Mouse (Mus musculus): ENCODE data around the gene Btrc. TPM values are rescaled to one million over a fixed set of nuclear protein-coding genes. Genes with fewer than 3 reads are reported as not detected.
A peak's percentile ranks its signal among the peaks of the same experiment; 100 is the strongest.

The Btrc gene
- total and polyA plus RNA-seq, 3 experiments = 10.4 to 20.4 (median 19.6) TPM

- Histone ChIP-seq H3K79me2 (replicated peaks; ENCODE audit: control insufficient read depth, insufficient read depth, low read length) (no peaks in the 10 kb centered on the region), H3K4me1 (ENCODE audit: control insufficient read depth, insufficient read depth, low read length) (no peaks in the 10 kb centered on the region), H3K27ac (no peak overlapping the region), H3K9ac (ENCODE audit: low read depth, low read length) (no peak overlapping the region), H3K27me3 (ENCODE audit: control insufficient read depth, insufficient read depth, low read length) (no peaks in the 10 kb centered on the region), H3K4me3 (no peak overlapping the region), H3K36me3 (ENCODE audit: control insufficient read depth, insufficient read depth, low read length) (no peaks in the 10 kb centered on the region)
- DNase-seq = no peak
- WGBS = 87% methylated on average over 23 of the region's 23 CpGs
- TF ChIP-seq EP300 (IDR thresholded peaks at IDR 0.05; ENCODE audit: insufficient read depth, low read depth, low read length) (no peak), POLR2A (IDR thresholded peaks at IDR 0.05; ENCODE audit: insufficient read depth, low read depth, low read length) (no peak), CTCF (IDR thresholded peaks at IDR 0.05) (no peak)
- intact Hi-C loops (cut with DNase I) = loop anchor here (5.0 kb wide), 2 partner anchors 247 to 372 kb away; no protein-coding TSS in a partner anchor
These were observed 185.8 kb downstream of the Btrc start for GRCm38 (mm10) chr19:45549128-45549915.

DNA sequence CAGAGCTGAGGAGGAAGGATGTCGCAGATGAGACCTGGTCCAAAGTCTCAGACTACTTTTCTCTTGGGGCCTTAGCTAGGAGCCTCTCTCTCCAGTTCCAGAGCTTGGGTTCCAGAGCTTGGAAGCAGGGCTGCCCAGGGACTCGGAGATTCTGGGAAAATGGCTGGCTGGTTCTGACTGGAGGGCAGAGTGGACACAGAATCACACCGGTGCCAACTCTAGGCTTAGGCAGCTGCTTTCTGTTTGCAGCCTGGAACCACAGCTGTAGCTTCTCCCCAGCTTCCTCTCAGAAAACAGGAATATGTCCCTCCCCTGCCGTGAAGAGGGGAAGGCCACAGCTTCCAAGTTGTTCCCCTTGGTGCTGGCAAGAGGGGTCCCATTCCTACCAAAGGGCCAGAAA is 186.4 kb downstream of the Btrc start:
- no peaks in the 10 kb centered on the region for H3K4me1 ChIP-seq (ENCODE audit: control insufficient read depth, insufficient read depth, low read length)
- no peak overlapping the region for H3K9ac ChIP-seq (ENCODE audit: low read depth, low read length)
- WGBS = 68% methylated on average over 4 of the region's 4 CpGs
- intact Hi-C loops (cut with DNase I) = loop anchor here (5.0 kb wide), 2 partner anchors 248 to 373 kb away; no protein-coding TSS in a partner anchor
- H3K36me3 ChIP-seq (ENCODE audit: control insufficient read depth, insufficient read depth, low read length) = no peaks in the 10 kb centered on the region
- no peaks in the 10 kb centered on the region for H3K79me2 ChIP-seq (replicated peaks; ENCODE audit: control insufficient read depth, insufficient read depth, low read length)
- DNase-seq = no peak
- H3K4me3 ChIP-seq = no peak overlapping the region
- no peak overlapping the region for H3K27ac ChIP-seq
- no peak for TF ChIP-seq CTCF (IDR thresholded peaks at IDR 0.05)
- no peak for TF ChIP-seq POLR2A (IDR thresholded peaks at IDR 0.05; ENCODE audit: insufficient read depth, low read depth, low read length)
- no peak for TF ChIP-seq EP300 (IDR thresholded peaks at IDR 0.05; ENCODE audit: insufficient read depth, low read depth, low read length)
- H3K27me3 ChIP-seq (ENCODE audit: control insufficient read depth, insufficient read depth, low read length) = no peaks in the 10 kb centered on the region

- H3K79me2 ChIP-seq (replicated peaks; ENCODE audit: control insufficient read depth, insufficient read depth, low read length) = no peaks in the 10 kb centered on the region
- H3K27ac ChIP-seq = no peak overlapping the region
- no peak for DNase-seq
- H3K27me3 ChIP-seq (ENCODE audit: control insufficient read depth, insufficient read depth, low read length) = no peaks in the 10 kb centered on the region
- TF ChIP-seq CTCF (IDR thresholded peaks at IDR 0.05) (no peak), EP300 (IDR thresholded peaks at IDR 0.05; ENCODE audit: insufficient read depth, low read depth, low read length) (no peak), POLR2A (IDR thresholded peaks at IDR 0.05; ENCODE audit: insufficient read depth, low read depth, low read length) (no peak)
- no peaks in the 10 kb centered on the region for H3K36me3 ChIP-seq (ENCODE audit: control insufficient read depth, insufficient read depth, low read length)
- H3K4me3 ChIP-seq = no peak overlapping the region
- H3K9ac ChIP-seq (ENCODE audit: low read depth, low read length) = no peak overlapping the region
- 59% methylated on average over 6 of the region's 6 CpGs for WGBS
- H3K4me1 ChIP-seq (ENCODE audit: control insufficient read depth, insufficient read depth, low read length) = no peaks in the 10 kb centered on the region
- intact Hi-C loops (cut with DNase I) = no loop called here
These were observed 188.7 kb downstream of the Btrc start for GRCm38 (mm10) chr19:45552187-45552586.

DNA sequence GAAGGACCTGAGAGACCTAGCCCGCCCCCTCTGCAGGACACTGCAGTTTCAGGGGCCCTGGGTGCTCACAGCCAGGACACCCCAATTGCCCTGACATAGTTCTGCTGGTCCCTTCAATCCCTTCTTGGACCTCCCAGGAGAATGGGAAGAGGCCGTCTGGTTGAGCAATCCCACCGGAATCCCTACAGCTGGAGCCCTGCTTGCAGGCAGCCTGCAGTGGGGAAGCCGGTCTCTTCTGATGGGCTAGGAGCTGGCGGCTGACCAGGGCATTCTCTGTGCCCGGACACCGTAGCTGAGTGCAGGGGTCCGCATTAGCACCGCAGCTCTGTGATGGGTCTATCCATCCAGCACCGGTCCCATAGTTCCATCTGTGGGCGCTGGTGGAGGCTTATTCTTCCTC is 190.6 kb downstream of the Btrc start:
- H3K27ac ChIP-seq = no peak overlapping the region
- no peaks in the 10 kb centered on the region for H3K4me1 ChIP-seq (ENCODE audit: control insufficient read depth, insufficient read depth, low read length)
- H3K27me3 ChIP-seq (ENCODE audit: control insufficient read depth, insufficient read depth, low read length) = no peaks in the 10 kb centered on the region
- H3K79me2 ChIP-seq (replicated peaks; ENCODE audit: control insufficient read depth, insufficient read depth, low read length) = no peaks in the 10 kb centered on the region
- H3K36me3 ChIP-seq (ENCODE audit: control insufficient read depth, insufficient read depth, low read length) = no peaks in the 10 kb centered on the region
- no peak overlapping the region for H3K9ac ChIP-seq (ENCODE audit: low read depth, low read length)
- intact Hi-C loops (cut with DNase I) = no loop called here
- no peak overlapping the region for H3K4me3 ChIP-seq
- WGBS = 95% methylated on average over 11 of the region's 11 CpGs
- TF ChIP-seq EP300 (IDR thresholded peaks at IDR 0.05; ENCODE audit: insufficient read depth, low read depth, low read length) (no peak), POLR2A (IDR thresholded peaks at IDR 0.05; ENCODE audit: insufficient read depth, low read depth, low read length) (no peak), CTCF (IDR thresholded peaks at IDR 0.05) (no peak)
- no peak for DNase-seq

DNA sequence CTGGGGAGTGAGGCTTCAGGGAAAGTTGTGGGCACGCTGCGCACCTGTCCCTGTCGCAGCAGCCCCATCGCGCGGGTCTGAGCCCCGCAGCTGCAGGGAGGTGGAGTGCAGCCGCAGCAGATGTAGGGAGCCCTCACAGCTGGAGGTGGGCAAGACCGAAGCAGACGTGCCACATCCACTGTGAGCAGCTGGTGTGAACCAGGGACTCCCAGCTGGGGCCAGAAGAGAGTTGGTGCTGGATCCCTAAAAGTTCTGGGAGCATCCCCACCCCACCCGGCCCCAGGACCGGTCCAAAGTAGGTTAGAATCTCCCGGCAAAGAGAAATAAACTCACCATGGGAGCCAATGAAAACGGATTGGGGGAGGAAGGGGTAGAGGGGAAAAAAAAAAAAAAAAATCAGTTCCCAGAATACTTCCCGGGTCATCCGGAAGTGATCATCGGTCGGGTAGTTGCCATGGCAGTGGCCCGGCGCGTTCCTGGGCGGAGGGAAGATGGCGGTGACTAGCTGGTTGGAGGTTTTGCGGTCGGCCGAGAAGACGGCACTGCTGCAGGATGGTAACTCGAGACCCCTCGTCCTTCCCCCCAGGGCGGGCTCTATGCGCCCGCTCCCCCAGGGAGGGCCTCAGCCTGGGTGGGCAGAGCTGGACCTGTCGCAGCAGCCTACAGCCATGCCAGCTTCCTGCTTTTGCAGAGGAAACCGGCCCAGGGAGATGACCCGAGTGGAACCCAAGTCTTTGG is 196.8 kb downstream of the Btrc start, which contains the start of the genes Poll and Gm17018:
TSS of gene Poll (minus strand) at position 379 of the 738 bp plus-strand sequence.
TSS of gene Gm17018 (plus strand) at position 463 of the 738 bp plus-strand sequence.
- H3K79me2 ChIP-seq (replicated peaks; ENCODE audit: control insufficient read depth, insufficient read depth, low read length) = no peaks in the 10 kb centered on the region
- no peaks in the 10 kb centered on the region; the same call in 1 of the 2 replicates for H3K36me3 ChIP-seq (ENCODE audit: control insufficient read depth, insufficient read depth, low read length)
- intact Hi-C loops (cut with DNase I) = no loop called here
- TF ChIP-seq EP300 (IDR thresholded peaks at IDR 0.05; ENCODE audit: insufficient read depth, low read depth, low read length) (0 out of 2 replicates have a peak, but pooled peaks have one; percentile 15), CTCF (IDR thresholded peaks at IDR 0.05) (no peak), POLR2A (IDR thresholded peaks at IDR 0.05; ENCODE audit: insufficient read depth, low read depth, low read length) (peak; percentile 78)
- H3K4me3 ChIP-seq = peak within 1 kb of the TSS; percentile 92
- under 1% methylated on average over 35 of the region's 35 CpGs for WGBS
- peaks cover 3% of the 10 kb centered on the region for H3K4me1 ChIP-seq (ENCODE audit: control insufficient read depth, insufficient read depth, low read length)
- H3K9ac ChIP-seq (ENCODE audit: low read depth, low read length) = peak within 1 kb of the TSS; percentile 98
- peak within 1 kb of the TSS; percentile 85 for H3K27ac ChIP-seq
- no peaks in the 10 kb centered on the region for H3K27me3 ChIP-seq (ENCODE audit: control insufficient read depth, insufficient read depth, low read length)
- DNase-seq = peak; percentile 87 to 88

Measured in heart, adult 2 months (tissue).